Mouse (Mus musculus) G1E (cell line): ENCODE data around the gene Harbi1.

Source experiments
- CTCF ChIP-seq: IDR thresholded peaks from 2 replicates; pipeline ENCODE4 v1.5.1; 2012; ENCODE audit warnings: low read depth, low read length, inconsistent platforms, mixed read lengths
- GATA1 ChIP-seq: IDR thresholded peaks from 2 replicates; pipeline ENCODE4 v1.6.1; 2012; ENCODE audit warnings: borderline replicate concordance, low read length, inconsistent platforms, mixed read lengths
- POLR2AphosphoS5 ChIP-seq: IDR thresholded peaks from 2 replicates; pipeline ENCODE4 v1.6.1; 2012; ENCODE audit warnings: low read depth, low read length, inconsistent platforms; ENCODE audit not compliant: insufficient replicate concordance

DNA sequence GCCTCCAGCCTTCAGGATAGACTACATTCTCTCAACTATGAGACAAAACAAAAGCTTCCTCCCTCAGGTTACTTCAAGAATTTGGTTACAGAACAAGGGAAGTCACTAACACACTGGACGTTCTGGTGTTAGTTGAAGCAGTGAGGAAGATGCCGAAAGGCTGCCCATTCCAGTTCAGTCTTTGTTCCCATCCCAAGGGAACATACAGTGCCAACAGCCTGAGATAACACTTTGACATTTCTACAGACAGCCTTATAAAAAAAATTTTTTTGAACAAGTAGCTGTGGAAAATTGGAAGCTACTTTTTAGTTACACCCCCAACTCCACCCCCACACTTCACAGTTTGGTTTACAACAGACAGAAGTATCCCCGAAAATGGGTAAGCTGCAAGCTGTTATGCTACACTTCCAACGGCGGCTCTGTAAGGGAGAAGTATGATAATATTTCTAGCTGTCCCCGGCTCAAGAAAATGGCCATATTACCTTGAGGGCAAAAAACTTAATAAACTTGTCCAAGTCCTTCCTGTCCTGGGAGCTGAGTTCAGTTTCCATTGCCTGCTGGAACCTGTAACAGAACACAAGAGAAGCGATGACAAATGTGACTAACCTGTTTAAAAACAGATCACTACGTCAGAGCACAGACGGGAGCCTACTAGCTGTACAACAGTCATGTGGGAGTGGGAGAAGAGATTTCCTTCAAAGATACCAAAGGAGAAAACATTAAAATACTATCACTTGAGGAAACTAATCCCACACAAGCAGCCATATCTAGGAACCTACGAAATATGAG, 15.0 kb upstream of the Harbi1 start:
- TF ChIP-seq CTCF, result no peak
- TF ChIP-seq POLR2AphosphoS5, result no peak
- TF ChIP-seq GATA1, result no peak
